Mouse (Mus musculus) kidney, postnatal 0 days (tissue): Measurements from ENCODE around the gene Slc6a20a. TPM values are rescaled to one million over a fixed set of nuclear protein-coding genes. Genes with fewer than 3 reads are reported as not detected.
A peak's percentile ranks its signal among the peaks of the same experiment; 100 is the strongest.

Experiments
- ATAC-seq: fragments of 200-750 bp; cut with Nextera tagmentation; replicated peaks from 2 replicates; pipeline ENCODE4 v1.8.0; 2017; ENCODE audit warnings: low read depth, moderate number of reproducible peaks, moderate TSS enrichment, moderate library complexity; ENCODE audit not compliant: low FRiP score
- DNase-seq: peaks from one replicate; pipeline ENCODE4 v3.0.0-alpha.2; 2016; ENCODE audit warnings: low spot score
- H3K27ac ChIP-seq: fragments of 300-500 bp; sonication (generic); 2 replicates; pipeline ENCODE4 v1.5.1; 2014; ENCODE audit warnings: mild to moderate bottlenecking
- H3K27me3 ChIP-seq: fragments of 300-500 bp; sonication (generic); 2 replicates; pipeline ENCODE4 v1.6.1; 2014; ENCODE audit warnings: low read length, mixed read lengths; ENCODE audit not compliant: insufficient read depth
- H3K36me3 ChIP-seq: fragments of 300-500 bp; sonication (generic); 2 replicates; pipeline ENCODE4 v1.6.1; 2014; ENCODE audit warnings: low read length, mixed read lengths; ENCODE audit not compliant: insufficient read depth
- H3K4me1 ChIP-seq: fragments of 300-500 bp; sonication (generic); replicated peaks from 2 replicates; pipeline ENCODE4 v1.6.1; 2014; ENCODE audit warnings: antibody characterized with exemption, low read length, mixed read lengths; ENCODE audit not compliant: insufficient read depth
- H3K4me2 ChIP-seq: fragments of 300-500 bp; sonication (generic); 2 replicates; pipeline ENCODE4 v1.6.1; 2014; ENCODE audit warnings: mild to moderate bottlenecking, low read length, moderate library complexity, mixed read lengths
- H3K4me3 ChIP-seq: fragments of 300-500 bp; sonication (generic); replicated peaks from 2 replicates; pipeline ENCODE4 v1.5.1; 2014; ENCODE audit warnings: low read depth, low read length
- H3K9ac ChIP-seq: fragments of 300-500 bp; sonication (generic); 2 replicates; pipeline ENCODE4 v1.6.1; 2014; ENCODE audit warnings: low read depth, low read length
- H3K9me3 ChIP-seq: fragments of 300-500 bp; sonication (generic); replicated peaks from 2 replicates; pipeline ENCODE4 v1.6.1; 2016; ENCODE audit warnings: low read length, inconsistent platforms, mixed read lengths
- CTCF ChIP-seq: IDR thresholded peaks from 2 replicates; pipeline ENCODE4 v1.5.1; 2016; ENCODE audit warnings: antibody characterized with exemption, low read depth, mild to moderate bottlenecking, moderate library complexity
- WGBS: fragments of 180-500 bp; shearing (Covaris S2); extraction: QIAGEN DNeasy Blood & Tissue Kit; methylation state at CpG from one replicate; pipeline ENCODE4 v1.1.7; 2014; 5-methylcytosine and 5-hydroxymethylcytosine counted together
- polyA plus RNA-seq: library from polyadenylated mRNA; unstranded; fragments of >200 nt; fragmentation: Nextera tagmentation; extraction: Ambion mirVana; gene quantifications from 2 replicates; pipeline ENCODE4 v1.2.1, GENCODE M21; 2015

The Slc6a20a gene
- polyA plus RNA-seq, 1 experiment from 2014 or later, result 2.2 TPM

DNA sequence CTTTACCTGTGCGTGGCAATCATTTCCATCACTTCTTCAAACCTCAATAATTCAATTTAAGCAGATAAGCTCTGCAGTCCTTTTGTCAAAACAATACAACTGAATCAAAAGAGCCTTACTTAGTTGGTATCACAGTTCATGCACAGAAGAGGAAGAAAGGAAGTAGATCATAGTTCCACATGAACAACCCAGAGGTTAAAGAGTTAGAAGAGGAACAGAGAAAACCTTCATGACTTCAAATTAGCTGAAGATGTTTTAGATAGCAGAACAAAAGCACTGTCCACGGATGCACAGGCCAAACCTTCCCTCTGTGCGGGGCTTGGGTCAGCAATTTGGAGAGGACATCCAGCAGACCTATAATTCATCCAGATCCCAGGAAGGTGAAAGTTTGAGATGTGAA, 47.0 kb downstream of the Slc6a20a start:
- DNase-seq, result no peak
- H3K4me3 ChIP-seq, result no peak overlapping the region
- no peaks in the 10 kb centered on the region for H3K27me3 ChIP-seq
- H3K4me2 ChIP-seq, result 0 out of 2 replicates have a peak overlapping the region, but pooled peaks have one; percentile 16
- H3K9ac ChIP-seq, result no peak overlapping the region
- no peaks in the 10 kb centered on the region for H3K9me3 ChIP-seq
- no peaks in the 10 kb centered on the region for H3K4me1 ChIP-seq
- no peak overlapping the region for H3K27ac ChIP-seq
- ATAC-seq, result no peak
- TF ChIP-seq CTCF, result no peak
- no peaks in the 10 kb centered on the region for H3K36me3 ChIP-seq
- 66% methylated on average over 3 of the region's 3 CpGs for WGBS

- Histone ChIP-seq H3K4me3 (no peak overlapping the region), H3K27me3 (no peaks in the 10 kb centered on the region), H3K9me3 (no peaks in the 10 kb centered on the region), H3K36me3 (no peaks in the 10 kb centered on the region), H3K4me2 (no peak overlapping the region), H3K27ac (no peak overlapping the region), H3K9ac (no peak overlapping the region), H3K4me1 (no peaks in the 10 kb centered on the region)
- TF ChIP-seq CTCF, result no peak
- DNase-seq (no peak), ATAC-seq (no peak)
- WGBS, result 90% methylated on average over 11 of the region's 11 CpGs
Observed at GRCm38 (mm10) chr9:123625821-123626220, 52.9 kb downstream of the Slc6a20a start.

GRCm38 (mm10) chr9:123624741-123625140, 53.9 kb downstream of the Slc6a20a start:
- no peak overlapping the region for H3K9ac ChIP-seq
- TF ChIP-seq CTCF, result no peak
- H3K4me3 ChIP-seq, result no peak overlapping the region
- H3K9me3 ChIP-seq, result no peaks in the 10 kb centered on the region
- no peaks in the 10 kb centered on the region for H3K36me3 ChIP-seq
- no peak overlapping the region for H3K4me2 ChIP-seq
- H3K4me1 ChIP-seq, result no peaks in the 10 kb centered on the region
- WGBS, result 77% methylated on average over 2 of the region's 2 CpGs
- no peak overlapping the region for H3K27ac ChIP-seq
- no peak for DNase-seq
- no peaks in the 10 kb centered on the region for H3K27me3 ChIP-seq
- no peak for ATAC-seq

- DNase-seq, result no peak
- 73% methylated on average over 5 of the region's 5 CpGs for WGBS
- Histone ChIP-seq H3K4me1 (no peaks in the 10 kb centered on the region), H3K27me3 (no peaks in the 10 kb centered on the region), H3K4me2 (no peak overlapping the region), H3K27ac (no peak overlapping the region), H3K4me3 (no peak overlapping the region), H3K9me3 (no peaks in the 10 kb centered on the region), H3K36me3 (no peaks in the 10 kb centered on the region), H3K9ac (no peak overlapping the region)
- no peak for TF ChIP-seq CTCF
- no peak for ATAC-seq
Observed at GRCm38 (mm10) chr9:123620311-123621098, 58.2 kb downstream of the Slc6a20a start.

DNA sequence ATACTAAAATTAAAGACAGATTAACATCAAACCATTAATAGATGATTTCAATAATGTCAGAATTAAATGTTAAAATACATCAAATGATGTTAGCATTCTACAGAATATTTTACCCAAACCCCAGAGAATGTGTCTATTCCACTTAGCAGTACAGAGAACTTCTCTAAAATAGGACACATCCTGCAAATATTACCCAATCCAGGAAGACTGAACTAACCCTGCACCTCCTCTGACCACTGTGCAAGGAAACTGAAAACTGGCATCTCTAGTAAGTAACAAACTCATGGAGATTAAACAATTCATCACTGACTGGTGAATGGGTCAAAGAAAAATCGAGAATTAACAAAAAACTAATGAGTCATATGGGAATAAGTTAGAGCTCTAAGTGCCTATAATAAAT, 77.2 kb downstream of the Slc6a20a start:
- no peak overlapping the region for H3K4me2 ChIP-seq
- H3K27me3 ChIP-seq, result no peaks in the 10 kb centered on the region
- no peaks in the 10 kb centered on the region for H3K4me1 ChIP-seq
- H3K36me3 ChIP-seq, result no peaks in the 10 kb centered on the region
- no peak overlapping the region for H3K4me3 ChIP-seq
- ATAC-seq (no peak), DNase-seq (no peak)
- H3K9ac ChIP-seq, result no peak overlapping the region
- no peaks in the 10 kb centered on the region for H3K9me3 ChIP-seq
- WGBS, result 78% methylated on average over 1 of the region's 1 CpGs
- H3K27ac ChIP-seq, result no peak overlapping the region
- no peak for TF ChIP-seq CTCF

DNA sequence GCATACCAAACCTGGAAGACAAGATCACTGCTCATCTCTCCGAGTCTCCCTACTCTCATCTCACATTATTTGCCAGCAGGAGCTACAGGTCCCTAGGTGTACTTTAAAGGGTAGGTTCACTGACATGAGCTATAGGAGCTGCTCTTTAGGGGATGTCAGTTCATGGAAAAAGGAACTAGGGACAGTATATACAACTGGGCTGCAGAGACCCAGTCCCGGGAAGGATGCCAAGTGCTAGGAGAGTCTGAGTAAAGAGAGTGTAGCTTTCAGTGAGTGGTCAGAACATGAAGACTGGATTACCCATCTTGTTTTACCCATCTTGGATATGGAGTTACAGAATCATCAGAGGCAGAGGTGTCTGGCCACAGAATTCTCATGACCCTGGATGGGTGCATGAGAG, 81.3 kb downstream of the Slc6a20a start:
- no peak overlapping the region for H3K27ac ChIP-seq
- WGBS, result 92% methylated on average over 2 of the region's 2 CpGs
- no peaks in the 10 kb centered on the region for H3K36me3 ChIP-seq
- no peaks in the 10 kb centered on the region for H3K4me1 ChIP-seq
- no peak for DNase-seq
- H3K4me2 ChIP-seq, result no peak overlapping the region
- no peak overlapping the region for H3K9ac ChIP-seq
- no peak for ATAC-seq
- H3K27me3 ChIP-seq, result no peaks in the 10 kb centered on the region
- no peak for TF ChIP-seq CTCF
- H3K4me3 ChIP-seq, result no peak overlapping the region
- H3K9me3 ChIP-seq, result no peaks in the 10 kb centered on the region

DNA sequence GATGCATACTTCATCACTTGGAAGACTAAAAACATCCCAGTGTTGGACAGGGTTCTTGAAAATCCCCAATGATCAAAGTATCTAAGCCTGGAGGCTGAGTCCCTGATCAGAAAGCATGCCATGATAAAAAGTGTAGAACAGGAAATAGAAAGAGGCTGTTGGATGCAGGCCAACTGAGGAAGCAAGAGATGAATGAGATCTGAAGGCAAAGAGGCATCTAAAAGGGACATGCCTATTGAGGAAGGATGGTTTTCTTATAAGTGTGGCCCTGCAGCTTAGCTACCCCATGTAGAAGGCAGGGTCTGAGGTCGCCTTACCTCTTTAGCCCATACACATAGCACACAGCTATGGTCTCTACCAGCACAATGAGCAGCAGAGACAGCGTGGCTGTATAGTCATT, 81.8 kb downstream of the Slc6a20a start:
- Histone ChIP-seq H3K36me3 (no peaks in the 10 kb centered on the region), H3K4me3 (no peak overlapping the region), H3K27ac (no peak overlapping the region), H3K9ac (no peak overlapping the region), H3K4me1 (no peaks in the 10 kb centered on the region), H3K4me2 (no peak overlapping the region), H3K9me3 (no peaks in the 10 kb centered on the region), H3K27me3 (no peaks in the 10 kb centered on the region)
- ATAC-seq, result no peak
- WGBS, result 100% methylated on average over 2 of the region's 2 CpGs
- no peak for TF ChIP-seq CTCF
- no peak for DNase-seq
